Mouse (Mus musculus) central nervous system, embryonic 18 days (tissue): Measurements from ENCODE around the gene Gpbar1. TPM values are rescaled to one million over a fixed set of nuclear protein-coding genes. Genes with fewer than 3 reads are reported as not detected.

ENCODE experiments used
- polyA plus RNA-seq: library from polyadenylated mRNA; depleted of rRNA; stranded (reverse); fragments of >200 nt; gene quantifications from 2 replicates; pipeline ENCODE4 v1.2.3, GENCODE M21; 2012; rRNA removed

Gpbar1 gene
- polyA plus RNA-seq, result not detected in 2 replicates

GRCm38 (mm10) chr1:74278538-74278937 lies at the start of gene Gpbar1:
Gene Gpbar1 (plus strand): TSS chr1:74278550.

GRCm38 (mm10) chr1:74235938-74236589 lies 42.3 kb upstream of the Gpbar1 start, which contains the start of gene Arpc2:
Gene Arpc2 (plus strand): TSS chr1:74236084.

GRCm38 (mm10) chr1:74284543-74285160 lies 6.3 kb downstream of the Gpbar1 start, which contains the start of the genes Aamp and Pnkd:
Gene Aamp (minus strand): TSS chr1:74284738.
Gene Pnkd (plus strand): TSS chr1:74284930.

DNA sequence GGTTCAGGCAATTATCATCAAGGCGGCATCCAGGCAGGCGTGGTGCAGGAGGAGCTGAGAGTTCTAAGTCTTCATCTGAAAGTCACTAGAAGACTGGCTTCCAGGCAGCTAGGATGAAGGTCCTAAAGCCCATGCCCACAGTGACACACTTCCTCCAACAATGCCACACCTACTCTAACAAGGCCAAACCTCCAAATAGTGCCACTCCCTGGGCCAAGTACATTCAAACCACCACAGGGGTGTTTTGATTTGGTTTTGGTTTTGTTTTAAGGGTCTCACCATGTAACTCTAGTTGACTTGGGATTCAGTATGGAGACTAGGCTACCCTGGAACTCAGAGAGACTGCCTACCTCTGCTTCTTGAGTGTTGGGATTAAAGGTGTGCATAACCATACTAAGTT lies 27.2 kb downstream of the Gpbar1 start, which contains the start of gene Tmbim1:
TSS of gene Tmbim1 (minus strand) at position 101 of the 400 bp plus-strand sequence.

Other genes with a start within 250 kb of the Gpbar1 start
- 6.9 and 7.0 TPM in 2 replicates for gene Tns1, start 154.1 kb upstream of the Gpbar1 start, polyA plus RNA-seq
- gene Rufy4, start 153.0 kb upstream of the Gpbar1 start, polyA plus RNA-seq, result 0.27 and 0.39 TPM in 2 replicates
- 0.09 and 0.13 TPM in 2 replicates for gene Cxcr2, start 124.6 kb upstream of the Gpbar1 start, polyA plus RNA-seq
- not detected in 2 replicates for gene Cxcr1, start 83.9 kb upstream of the Gpbar1 start, polyA plus RNA-seq
- 266 and 288 TPM in 2 replicates for gene Arpc2, start 42.5 kb upstream of the Gpbar1 start, polyA plus RNA-seq
- 164 and 172 TPM in 2 replicates for gene Aamp, start 6.2 kb downstream of the Gpbar1 start, polyA plus RNA-seq
- gene Pnkd, start 6.4 kb downstream of the Gpbar1 start, polyA plus RNA-seq, result 65.4 and 67.8 TPM in 2 replicates
- 5.6 and 7.7 TPM in 2 replicates for gene Tmbim1, start 27.1 kb downstream of the Gpbar1 start, polyA plus RNA-seq
- 2.4 and 2.9 TPM in 2 replicates for gene Catip, start 83.6 kb downstream of the Gpbar1 start, polyA plus RNA-seq
- gene Slc11a1, start 96.6 kb downstream of the Gpbar1 start, polyA plus RNA-seq, result 1.6 and 1.8 TPM in 2 replicates
- gene Ctdsp1, start 113.0 kb downstream of the Gpbar1 start, polyA plus RNA-seq, result 18.5 and 21.3 TPM in 2 replicates
- gene Vil1, start 130.8 kb downstream of the Gpbar1 start, polyA plus RNA-seq, result 0.22 and 0.28 TPM in 2 replicates
- 47.5 and 47.7 TPM in 2 replicates for gene Cnot9, start 227.5 kb downstream of the Gpbar1 start, polyA plus RNA-seq